Mouse (Mus musculus) stomach, embryonic 16.5 days (tissue): Measurements from ENCODE around the gene Baz2a. TPM values are rescaled to one million over a fixed set of nuclear protein-coding genes. Genes with fewer than 3 reads are reported as not detected.
"Not testable (repeated sequence)": the region's sequence is repeated elsewhere in the genome, so short reads cannot be mapped to it uniquely, and the experiment has no call there.

Source experiments
- ATAC-seq: fragments of 200-750 bp; cut with Nextera tagmentation; 2 replicates; pipeline ENCODE4 v1.8.0; 2017; ENCODE audit warnings: moderate number of reproducible peaks, moderate TSS enrichment; ENCODE audit not compliant: insufficient read depth, low FRiP score
- H3K27ac ChIP-seq: fragments of 300-500 bp; sonication (generic); 2 replicates; pipeline ENCODE4 v1.5.1; 2014; ENCODE audit warnings: low read length
- H3K27me3 ChIP-seq: fragments of 300-500 bp; sonication (generic); 2 replicates; pipeline ENCODE4 v1.6.1; 2014; ENCODE audit warnings: low read length, control low read depth, mixed read lengths; ENCODE audit not compliant: control insufficient read depth, insufficient read depth
- H3K36me3 ChIP-seq: fragments of 300-500 bp; sonication (generic); 2 replicates; pipeline ENCODE4 v1.6.1; 2014; ENCODE audit warnings: low read length; ENCODE audit not compliant: control insufficient read depth, insufficient read depth
- H3K4me1 ChIP-seq: fragments of 300-500 bp; sonication (generic); 2 replicates; pipeline ENCODE4 v1.6.1; 2014; ENCODE audit warnings: low read length, control low read depth, mixed read lengths; ENCODE audit not compliant: control insufficient read depth, insufficient read depth
- H3K4me2 ChIP-seq: fragments of 300-500 bp; sonication (generic); 2 replicates; pipeline ENCODE4 v1.6.1; 2014; ENCODE audit warnings: low read depth, low read length, mixed read lengths
- H3K4me3 ChIP-seq: fragments of 300-500 bp; sonication (generic); replicated peaks from 2 replicates; pipeline ENCODE4 v1.5.1; 2014; ENCODE audit warnings: mild to moderate bottlenecking, low read length
- H3K9ac ChIP-seq: fragments of 300-500 bp; sonication (generic); 2 replicates; pipeline ENCODE4 v1.6.1; 2014; ENCODE audit warnings: low read length
- H3K9me3 ChIP-seq: fragments of 300-500 bp; sonication (generic); replicated peaks from 2 replicates; pipeline ENCODE4 v1.6.1; 2016; ENCODE audit warnings: low read length, control low read depth; ENCODE audit not compliant: control insufficient read depth
- WGBS: fragments of 180-500 bp; shearing (Covaris S2); extraction: QIAGEN DNeasy Blood & Tissue Kit; methylation state at CpG from one replicate; pipeline ENCODE4 v1.1.7; 2014; 5-methylcytosine and 5-hydroxymethylcytosine counted together
- polyA plus RNA-seq: library from polyadenylated mRNA; unstranded; fragments of >200 nt; fragmentation: Nextera tagmentation; extraction: Ambion mirVana; gene quantifications from 2 replicates; pipeline ENCODE4 v1.2.1, GENCODE M21; 2015

The Baz2a gene
- 8.3 and 10.0 TPM in 2 replicates for polyA plus RNA-seq

DNA sequence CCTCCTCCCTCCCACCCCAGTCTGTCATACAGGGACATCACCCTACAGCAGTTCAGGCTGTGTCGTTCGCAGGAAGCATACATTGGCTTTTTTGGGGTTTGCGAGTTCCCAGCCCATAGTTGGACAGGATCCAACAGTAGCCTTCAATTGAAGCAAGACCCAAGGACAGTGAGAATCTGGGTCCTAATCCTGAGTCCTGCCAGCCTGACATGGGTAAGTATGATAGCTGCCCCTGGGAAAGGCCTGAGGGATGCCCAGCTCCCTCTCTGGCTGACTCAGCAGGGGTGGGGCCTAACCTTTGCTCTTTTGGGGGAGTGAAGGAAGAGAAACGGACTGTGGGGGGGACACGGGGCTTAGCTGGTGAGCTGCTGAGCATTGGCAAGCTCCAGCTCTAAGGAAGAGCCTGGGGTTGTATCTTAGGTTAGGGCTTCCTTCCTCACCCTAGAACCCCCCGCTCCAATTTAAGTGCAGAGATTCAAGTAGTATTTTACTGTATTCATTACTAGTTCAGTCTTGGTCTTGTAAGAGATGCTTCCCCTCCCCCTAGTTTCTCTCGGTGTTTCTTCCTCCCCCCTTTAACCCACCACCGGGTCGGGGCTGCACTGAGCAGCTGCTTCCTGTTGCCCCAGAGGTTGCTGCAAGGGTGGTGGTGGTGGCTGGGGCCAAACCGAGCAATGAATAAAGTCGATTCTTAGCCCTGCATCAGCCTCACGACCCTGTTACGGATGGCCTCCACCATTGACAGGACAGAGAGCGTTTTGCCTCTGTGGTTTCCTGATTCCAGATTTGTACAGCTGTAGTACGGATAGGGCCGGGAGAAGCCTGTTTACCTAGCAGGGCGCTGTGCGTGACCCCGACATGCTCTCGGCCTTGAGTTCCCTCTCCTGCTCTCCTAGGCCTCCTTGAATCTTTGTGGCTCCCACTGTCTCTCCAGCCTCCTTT is at the start of gene Baz2a:
Gene Baz2a (plus strand): TSS at position 14 of the 942 bp plus-strand sequence.
- peak within 1 kb of the TSS; percentile 97 for H3K27ac ChIP-seq
- peak within 1 kb of the TSS; percentile 87 for H3K9ac ChIP-seq
- WGBS: 1% methylated on average over 20 of the region's 20 CpGs
- peak within 1 kb of the TSS; percentile 91 for H3K4me2 ChIP-seq
- peak within 1 kb of the TSS; percentile 83 for H3K4me3 ChIP-seq
- H3K4me1 ChIP-seq: peaks cover 28% of the 10 kb centered on the region
- H3K9me3 ChIP-seq: no peaks in the 10 kb centered on the region
- H3K27me3 ChIP-seq: no peaks in the 10 kb centered on the region
- ATAC-seq: peak; percentile 69
- peaks cover 25% of the 10 kb centered on the region; the same call in 1 of the 2 replicates for H3K36me3 ChIP-seq

DNA sequence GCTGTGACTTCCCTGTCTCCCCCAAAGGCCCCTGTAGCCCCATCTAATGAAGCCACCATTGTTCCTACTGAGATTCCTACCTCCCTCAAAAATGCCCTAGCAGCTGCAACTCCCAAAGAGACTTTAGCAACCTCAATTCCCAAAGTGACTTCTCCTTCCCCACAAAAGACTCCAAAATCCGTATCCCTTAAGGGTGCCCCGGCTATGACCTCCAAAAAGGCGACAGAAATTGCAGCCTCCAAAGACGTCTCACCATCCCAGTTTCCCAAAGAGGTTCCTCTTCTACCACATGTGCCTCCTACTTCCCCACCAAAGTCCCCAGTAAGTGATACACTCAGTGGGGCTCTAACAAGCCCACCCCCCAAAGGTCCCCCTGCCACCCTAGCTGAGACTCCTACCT is 49.7 kb upstream of the Baz2a start:
- no peak overlapping the region for H3K27ac ChIP-seq
- peaks cover 34% of the 10 kb centered on the region for H3K36me3 ChIP-seq
- H3K9ac ChIP-seq: no peak overlapping the region
- ATAC-seq: no peak
- H3K4me2 ChIP-seq: no peak overlapping the region
- WGBS: 77% methylated on average over 4 of the region's 4 CpGs
- H3K9me3 ChIP-seq: no peaks in the 10 kb centered on the region
- peaks cover 29% of the 10 kb centered on the region for H3K4me1 ChIP-seq
- H3K27me3 ChIP-seq: no peaks in the 10 kb centered on the region
- no peak overlapping the region for H3K4me3 ChIP-seq

DNA sequence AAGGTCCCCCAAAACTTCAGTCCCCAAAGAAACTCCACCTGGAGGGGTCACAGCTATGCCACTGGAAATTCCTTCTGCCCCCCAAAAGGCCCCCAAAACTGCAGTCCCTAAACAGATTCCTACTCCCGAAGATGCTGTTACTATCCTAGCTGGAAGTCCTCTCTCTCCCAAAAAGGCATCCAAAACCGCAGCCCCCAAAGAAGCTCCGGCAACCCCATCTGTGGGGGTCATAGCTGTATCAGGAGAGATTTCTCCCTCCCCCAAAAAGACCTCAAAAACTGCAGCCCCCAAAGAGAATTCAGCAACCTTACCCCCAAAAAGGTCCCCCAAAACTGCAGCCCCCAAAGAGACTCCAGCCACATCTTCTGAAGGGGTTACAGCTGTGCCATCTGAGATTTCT is 48.9 kb upstream of the Baz2a start:
- ATAC-seq: no peak
- H3K9me3 ChIP-seq: no peaks in the 10 kb centered on the region
- 92% methylated on average over 3 of the region's 3 CpGs for WGBS
- H3K36me3 ChIP-seq: peaks cover 39% of the 10 kb centered on the region
- no peak overlapping the region for H3K27ac ChIP-seq
- no peak overlapping the region for H3K9ac ChIP-seq
- no peaks in the 10 kb centered on the region for H3K27me3 ChIP-seq
- H3K4me3 ChIP-seq: no peak overlapping the region
- H3K4me1 ChIP-seq: peaks cover 29% of the 10 kb centered on the region
- H3K4me2 ChIP-seq: no peak overlapping the region

DNA sequence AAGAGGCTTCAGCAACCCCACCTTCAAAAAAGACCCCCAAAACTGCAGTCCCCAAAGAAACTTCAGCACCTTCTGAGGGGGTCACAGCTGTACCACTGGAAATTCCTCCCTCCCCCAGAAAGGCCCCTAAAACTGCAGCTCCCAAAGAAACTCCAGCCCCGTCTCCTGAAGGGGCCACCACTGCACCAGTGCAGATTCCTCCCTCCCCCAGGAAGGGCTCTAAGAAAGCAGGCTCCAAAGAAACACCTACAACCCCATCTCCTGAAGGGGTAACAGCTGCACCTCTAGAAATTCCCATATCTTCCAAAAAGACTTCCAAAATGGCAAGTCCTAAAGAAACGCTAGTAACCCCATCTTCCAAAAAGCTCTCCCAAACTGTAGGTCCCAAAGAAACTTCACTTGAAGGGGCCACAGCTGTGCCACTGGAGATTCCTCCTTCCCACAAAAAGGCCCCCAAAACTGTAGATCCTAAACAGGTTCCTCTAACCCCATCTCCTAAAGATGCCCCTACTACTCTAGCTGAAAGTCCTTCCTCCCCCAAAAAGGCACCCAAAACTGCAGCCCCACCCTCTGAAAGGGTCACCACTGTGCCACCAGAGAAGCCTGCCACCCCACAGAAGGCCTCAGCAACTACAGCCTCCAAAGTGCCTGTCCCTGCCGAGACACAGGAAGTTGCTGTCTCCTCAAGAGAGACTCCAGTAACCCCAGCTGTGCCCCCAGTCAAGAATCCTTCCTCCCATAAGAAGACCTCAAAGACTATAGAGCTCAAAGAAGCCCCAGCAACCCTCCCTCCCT is 48.1 kb upstream of the Baz2a start:
- WGBS: 61% methylated on average over 3 of the region's 3 CpGs
- Histone ChIP-seq H3K27ac (no peak overlapping the region), H3K4me1 (peaks cover 24% of the 10 kb centered on the region), H3K36me3 (peaks cover 46% of the 10 kb centered on the region), H3K4me3 (no peak overlapping the region), H3K27me3 (no peaks in the 10 kb centered on the region), H3K9ac (no peak overlapping the region), H3K4me2 (no peak overlapping the region), H3K9me3 (no peaks in the 10 kb centered on the region)
- no peak for ATAC-seq

DNA sequence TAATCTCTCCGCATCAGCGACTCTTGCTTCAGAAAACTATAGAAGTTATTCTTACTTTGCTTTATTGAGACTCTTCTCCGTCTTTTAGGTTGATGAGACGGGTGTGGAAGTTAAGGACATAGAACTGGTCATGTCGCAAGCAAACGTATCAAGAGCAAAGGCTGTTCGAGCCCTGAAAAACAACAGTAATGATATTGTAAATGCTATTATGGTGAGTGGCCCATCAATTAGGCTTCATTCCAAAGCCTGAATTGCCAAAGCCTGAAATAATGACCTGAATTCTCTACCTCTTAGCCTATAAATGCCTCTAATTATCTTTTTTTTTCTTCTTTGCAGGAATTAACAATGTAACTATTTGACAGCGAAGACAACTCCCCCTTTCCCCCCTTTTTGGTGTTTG is 43.2 kb upstream of the Baz2a start:
- no peak overlapping the region for H3K9ac ChIP-seq
- no peak overlapping the region for H3K4me2 ChIP-seq
- ATAC-seq: no peak
- H3K36me3 ChIP-seq: peaks cover 45% of the 10 kb centered on the region
- no peaks in the 10 kb centered on the region for H3K27me3 ChIP-seq
- H3K9me3 ChIP-seq: no peaks in the 10 kb centered on the region
- no peak overlapping the region for H3K27ac ChIP-seq
- no peak overlapping the region for H3K4me3 ChIP-seq
- peaks cover 5% of the 10 kb centered on the region; the same call in 1 of the 2 replicates for H3K4me1 ChIP-seq
- WGBS: 91% methylated on average over 8 of the region's 8 CpGs

DNA sequence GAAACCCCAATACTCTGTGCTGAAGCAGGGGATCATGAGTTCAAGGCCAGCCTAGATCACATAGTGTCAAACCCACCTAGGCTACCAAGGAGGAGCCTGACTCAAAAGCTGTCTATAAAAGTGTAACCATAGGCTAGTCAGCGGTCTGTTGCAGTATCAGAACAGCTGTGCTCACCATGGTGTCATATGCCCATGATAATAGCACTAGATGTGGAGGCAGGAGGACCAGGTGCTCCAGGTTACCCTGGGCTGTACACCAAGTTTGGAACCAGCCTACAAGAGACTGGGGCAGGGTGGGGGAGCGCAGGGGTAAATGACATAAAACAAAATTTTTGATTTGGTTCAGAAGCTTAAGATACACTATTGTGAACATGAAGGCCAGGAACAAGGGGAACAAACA is 41.6 kb upstream of the Baz2a start:
- H3K9me3 ChIP-seq: no peaks in the 10 kb centered on the region
- H3K4me2 ChIP-seq: no peak overlapping the region
- H3K4me3 ChIP-seq: no peak overlapping the region
- H3K4me1 ChIP-seq: peaks cover 2% of the 10 kb centered on the region; the same call in 1 of the 2 replicates
- H3K27ac ChIP-seq: no peak overlapping the region
- peaks cover 35% of the 10 kb centered on the region for H3K36me3 ChIP-seq
- no peak for ATAC-seq
- no peak overlapping the region for H3K9ac ChIP-seq
- 93% methylated on average over 2 of the region's 2 CpGs for WGBS
- H3K27me3 ChIP-seq: no peaks in the 10 kb centered on the region

DNA sequence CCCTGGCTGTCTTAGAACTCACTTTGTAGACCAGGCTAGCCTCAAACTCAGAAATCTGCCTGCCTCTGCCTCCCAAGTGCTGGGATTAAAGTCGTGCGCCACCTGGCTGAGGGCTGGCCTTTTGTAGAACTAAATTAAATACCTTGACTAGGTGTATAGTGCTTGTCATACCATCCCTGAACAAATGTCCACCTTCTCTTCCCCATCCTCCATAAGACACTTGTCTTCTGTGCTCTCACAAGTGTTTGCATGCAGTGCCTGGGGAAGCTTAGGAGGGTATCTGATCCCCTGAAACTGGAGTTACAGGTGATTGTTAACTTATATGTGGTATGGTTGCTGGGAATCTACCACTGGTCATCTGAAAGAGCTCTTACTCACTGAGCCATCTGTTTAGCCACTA is 41.0 kb upstream of the Baz2a start:
- no peak overlapping the region for H3K9ac ChIP-seq
- ATAC-seq: no peak
- H3K27me3 ChIP-seq: no peaks in the 10 kb centered on the region
- H3K27ac ChIP-seq: no peak overlapping the region
- 82% methylated on average over 2 of the region's 2 CpGs for WGBS
- no peak overlapping the region for H3K4me3 ChIP-seq
- no peak overlapping the region for H3K4me2 ChIP-seq
- H3K36me3 ChIP-seq: peaks cover 33% of the 10 kb centered on the region
- H3K9me3 ChIP-seq: no peaks in the 10 kb centered on the region
- no peaks in the 10 kb centered on the region for H3K4me1 ChIP-seq

DNA sequence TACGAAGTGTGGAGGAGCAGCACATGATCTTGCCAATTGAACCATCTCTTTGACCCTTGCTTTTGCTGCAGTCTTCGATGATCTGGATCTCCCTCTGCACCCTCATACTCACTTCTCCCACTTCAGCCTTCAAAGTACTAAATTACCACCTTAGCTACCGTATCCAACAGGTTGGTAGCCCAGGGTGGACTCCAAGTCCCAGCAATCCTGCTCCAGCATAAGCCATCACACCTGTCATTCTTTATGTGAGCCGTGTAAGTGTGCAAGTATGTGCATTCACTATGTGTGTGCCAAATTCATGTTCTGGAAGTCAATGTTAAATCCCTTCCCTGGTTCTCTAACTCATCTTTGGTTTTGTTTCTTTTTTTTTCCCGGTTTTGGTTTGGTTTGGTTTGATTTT is 39.8 kb upstream of the Baz2a start:
- Histone ChIP-seq H3K27me3 (no peaks in the 10 kb centered on the region), H3K4me2 (no peak overlapping the region), H3K4me1 (no peaks in the 10 kb centered on the region), H3K36me3 (peaks cover 22% of the 10 kb centered on the region), H3K9ac (no peak overlapping the region), H3K4me3 (no peak overlapping the region), H3K9me3 (no peaks in the 10 kb centered on the region), H3K27ac (no peak overlapping the region)
- 93% methylated on average over 5 of the region's 5 CpGs for WGBS
- ATAC-seq: no peak

DNA sequence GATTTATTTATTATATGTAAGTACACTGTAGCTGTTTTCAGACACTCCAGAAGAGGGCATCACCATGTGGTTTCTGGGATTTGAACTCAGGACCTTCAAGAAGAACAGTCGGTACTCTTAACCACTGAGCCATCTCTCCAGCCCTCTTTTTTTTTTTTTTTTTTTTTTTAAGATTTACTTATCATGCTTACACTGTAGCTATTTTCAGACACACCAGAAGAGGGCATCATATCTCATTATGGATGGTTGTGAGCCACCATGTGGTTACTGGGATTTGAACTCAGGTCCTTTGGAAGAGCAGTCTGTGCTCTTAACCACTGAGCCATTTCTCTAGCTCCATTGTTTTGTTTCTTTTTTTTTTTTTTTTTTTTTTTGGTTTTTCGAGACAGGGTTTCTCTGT is 39.2 kb upstream of the Baz2a start:
- not testable (repeated sequence) for H3K27ac ChIP-seq, H3K4me2 ChIP-seq, H3K27me3 ChIP-seq, H3K9me3 ChIP-seq, H3K4me3 ChIP-seq, H3K9ac ChIP-seq, H3K4me1 ChIP-seq, ATAC-seq
- H3K36me3 ChIP-seq: peaks cover 17% of the 10 kb centered on the region
- 85% methylated on average over 1 of the region's 2 CpGs for WGBS
